Mouse (Mus musculus) v-Abl transformed pro-B cells (cell line): ENCODE measurements at regions not wholly inside any gene's neighbourhood (a gene's known extent, or its start where the extent isn't known, plus 50 kb on each side); places are given as distances from the start of the nearest gene placed in this dataset.

ENCODE experiments used
- in situ Hi-C, 2 experiments: fragments of 400-800 bp; cut with MboI; formaldehyde crosslinking; loops; one replicate each; pipeline ENCODE4 v1.15.1; 2025; ENCODE audit not compliant: unreplicated experiment in 2 of 2

GRCm38 (mm10) chr13:18063677-18064076 lies 70.5 kb upstream of the Yae1d1 start:
- in situ Hi-C loops: loop anchor here (25.0 kb wide), 2 partner anchors 1224 to 1599 kb away; no protein-coding TSS in a partner anchor

GRCm38 (mm10) chr13:18060265-18060664 lies 67.1 kb upstream of the Yae1d1 start:
- in situ Hi-C loops: loop anchor here (25.0 kb wide), 2 partner anchors 1227 to 1602 kb away; no protein-coding TSS in a partner anchor

- in situ Hi-C loops: loop anchor here (5.0 to 25.0 kb wide), 7 partner anchors 640 to 1627 kb away; no protein-coding TSS in a partner anchor
Observed at GRCm38 (mm10) chr13:18057231-18057912, 64.2 kb upstream of the Yae1d1 start.

- in situ Hi-C loops: loop anchor here (5.0 to 25.0 kb wide), 7 partner anchors 640 to 1628 kb away; no protein-coding TSS in a partner anchor
Observed at GRCm38 (mm10) chr13:18056816-18057215, 63.7 kb upstream of the Yae1d1 start.

GRCm38 (mm10) chr13:18043154-18043553 lies 50.0 kb upstream of the Yae1d1 start:
- in situ Hi-C loops: loop anchor here in 1 of 2 experiments (10.0 kb wide), 1 partner anchor 1082 kb away; no protein-coding TSS in a partner anchor
